Mouse (Mus musculus): ENCODE measurements around the gene Pitpnc1. TPM values are rescaled to one million over a fixed set of nuclear protein-coding genes. Genes with fewer than 3 reads are reported as not detected.

Gene Pitpnc1
- polyA plus RNA-seq, 1 experiment, result 0.74 TPM

- H3K4me2 ChIP-seq (ENCODE audit: low read depth), result no peak overlapping the region
- H3K79me2 ChIP-seq (ENCODE audit: control insufficient read depth, insufficient read depth), result no peaks in the 10 kb centered on the region
- no peaks in the 10 kb centered on the region for H3K27me3 ChIP-seq (ENCODE audit: control insufficient read depth, insufficient read depth, insufficient read length)
- H3K4me3 ChIP-seq, result no peak overlapping the region
- no peak for TF ChIP-seq TCF3 (IDR thresholded peaks at IDR 0.05; ENCODE audit: insufficient read length, low read depth)
- TF ChIP-seq MYOD1 (IDR thresholded peaks at IDR 0.05; ENCODE audit: control insufficient read depth in 1 of 3, insufficient read length in 2 of 3, low read depth in 2 of 3), result no peak
- TF ChIP-seq USF1 (IDR thresholded peaks at IDR 0.05; ENCODE audit: low read depth), result no peak
- TF ChIP-seq TCF12 (IDR thresholded peaks at IDR 0.05; ENCODE audit: insufficient read depth, poor library complexity, severe bottlenecking), result no peak
- TF ChIP-seq REST (IDR thresholded peaks at IDR 0.05; ENCODE audit: insufficient read depth, insufficient read length), result no peak
- no peak for TF ChIP-seq SRF (IDR thresholded peaks at IDR 0.05; ENCODE audit: control insufficient read depth, insufficient read length, low read depth)
- TF ChIP-seq CEBPB (IDR thresholded peaks at IDR 0.05; ENCODE audit: insufficient read depth, poor library complexity, severe bottlenecking), result no peak
- TF ChIP-seq E2F4 (IDR thresholded peaks at IDR 0.05; ENCODE audit: insufficient read depth), result no peak
- TF ChIP-seq POLR2A (IDR thresholded peaks at IDR 0.05; ENCODE audit: insufficient read length, low read depth), result no peak
- no peak for TF ChIP-seq MAX (IDR thresholded peaks at IDR 0.05; ENCODE audit: low read depth)
- no peak for TF ChIP-seq MYOG (IDR thresholded peaks at IDR 0.05; ENCODE audit: control insufficient read depth in 1 of 3, insufficient read depth in 1 of 3, insufficient read length in 2 of 3, low read depth in 2 of 3)
- TF ChIP-seq POLR2AphosphoS2 (IDR thresholded peaks at IDR 0.05; ENCODE audit: insufficient read length, low read depth), result no peak
- no peaks in the 10 kb centered on the region for H3K36me3 ChIP-seq (ENCODE audit: control insufficient read depth, insufficient read depth)
- no peak overlapping the region for H3ac ChIP-seq (ENCODE audit: control insufficient read depth, insufficient read length)
Observed at GRCm38 (mm10) chr11:107450097-107450496, 20.4 kb downstream of the Pitpnc1 start.

GRCm38 (mm10) chr11:107449169-107449910 is 21.2 kb downstream of the Pitpnc1 start:
- Histone ChIP-seq H3K4me2 (ENCODE audit: low read depth) (no peak overlapping the region), H3ac (ENCODE audit: control insufficient read depth, insufficient read length) (no peak overlapping the region), H3K27me3 (ENCODE audit: control insufficient read depth, insufficient read depth, insufficient read length) (no peaks in the 10 kb centered on the region), H3K79me2 (ENCODE audit: control insufficient read depth, insufficient read depth) (no peaks in the 10 kb centered on the region), H3K36me3 (ENCODE audit: control insufficient read depth, insufficient read depth) (no peaks in the 10 kb centered on the region), H3K4me3 (no peak overlapping the region)
- TF ChIP-seq USF1 (IDR thresholded peaks at IDR 0.05; ENCODE audit: low read depth), result no peak
- no peak for TF ChIP-seq MYOG (IDR thresholded peaks at IDR 0.05; ENCODE audit: control insufficient read depth in 1 of 3, insufficient read depth in 1 of 3, insufficient read length in 2 of 3, low read depth in 2 of 3)
- no peak for TF ChIP-seq TCF3 (IDR thresholded peaks at IDR 0.05; ENCODE audit: insufficient read length, low read depth)
- TF ChIP-seq TCF12 (IDR thresholded peaks at IDR 0.05; ENCODE audit: insufficient read depth, poor library complexity, severe bottlenecking), result no peak
- no peak for TF ChIP-seq POLR2AphosphoS2 (IDR thresholded peaks at IDR 0.05; ENCODE audit: insufficient read length, low read depth)
- TF ChIP-seq POLR2A (IDR thresholded peaks at IDR 0.05; ENCODE audit: insufficient read length, low read depth), result no peak
- no peak for TF ChIP-seq E2F4 (IDR thresholded peaks at IDR 0.05; ENCODE audit: insufficient read depth)
- no peak for TF ChIP-seq MAX (IDR thresholded peaks at IDR 0.05; ENCODE audit: low read depth)
- no peak for TF ChIP-seq MYOD1 (IDR thresholded peaks at IDR 0.05; ENCODE audit: control insufficient read depth in 1 of 3, insufficient read length in 2 of 3, low read depth in 2 of 3)
- no peak for TF ChIP-seq SRF (IDR thresholded peaks at IDR 0.05; ENCODE audit: control insufficient read depth, insufficient read length, low read depth)
- TF ChIP-seq CEBPB (IDR thresholded peaks at IDR 0.05; ENCODE audit: insufficient read depth, poor library complexity, severe bottlenecking), result no peak
- TF ChIP-seq REST (IDR thresholded peaks at IDR 0.05; ENCODE audit: insufficient read depth, insufficient read length), result no peak

- Histone ChIP-seq H3K79me2 (ENCODE audit: control insufficient read depth, insufficient read depth) (no peaks in the 10 kb centered on the region), H3K27me3 (ENCODE audit: control insufficient read depth, insufficient read depth, insufficient read length) (no peaks in the 10 kb centered on the region), H3ac (ENCODE audit: control insufficient read depth, insufficient read length) (no peak overlapping the region), H3K4me2 (ENCODE audit: low read depth) (no peak overlapping the region), H3K4me3 (no peak overlapping the region), H3K36me3 (ENCODE audit: control insufficient read depth, insufficient read depth) (no peaks in the 10 kb centered on the region)
- TF ChIP-seq USF1 (IDR thresholded peaks at IDR 0.05; ENCODE audit: low read depth) (no peak), E2F4 (IDR thresholded peaks at IDR 0.05; ENCODE audit: insufficient read depth) (no peak), TCF3 (IDR thresholded peaks at IDR 0.05; ENCODE audit: insufficient read length, low read depth) (no peak), POLR2AphosphoS2 (IDR thresholded peaks at IDR 0.05; ENCODE audit: insufficient read length, low read depth) (no peak), TCF12 (IDR thresholded peaks at IDR 0.05; ENCODE audit: insufficient read depth, poor library complexity, severe bottlenecking) (no peak), MAX (IDR thresholded peaks at IDR 0.05; ENCODE audit: low read depth) (no peak), MYOG (IDR thresholded peaks at IDR 0.05; ENCODE audit: control insufficient read depth in 1 of 3, insufficient read depth in 1 of 3, insufficient read length in 2 of 3, low read depth in 2 of 3) (no peak), REST (IDR thresholded peaks at IDR 0.05; ENCODE audit: insufficient read depth, insufficient read length) (no peak)
Observed at GRCm38 (mm10) chr11:107447915-107448314, 22.6 kb downstream of the Pitpnc1 start.

DNA sequence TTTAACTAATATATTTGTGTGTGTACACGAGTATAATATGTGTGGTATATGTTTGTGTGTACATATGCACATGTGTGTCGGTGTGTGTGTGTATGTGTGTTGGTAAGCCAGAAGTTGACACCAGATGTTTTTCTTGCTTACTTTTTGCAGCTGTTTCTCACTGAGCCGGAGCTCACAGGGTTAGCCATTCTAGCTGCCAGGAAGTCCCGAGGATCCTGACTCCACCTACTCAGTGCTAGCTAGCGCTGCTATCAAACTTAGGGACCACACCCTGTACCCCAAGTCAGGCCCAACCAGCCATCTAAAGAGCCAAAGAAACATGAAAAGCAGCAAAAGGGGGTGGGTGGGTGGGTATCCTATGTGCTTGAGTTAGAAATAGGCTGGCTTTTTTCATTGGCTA is 23.1 kb downstream of the Pitpnc1 start:
- Histone ChIP-seq H3K4me3 (no peak overlapping the region), H3K36me3 (ENCODE audit: control insufficient read depth, insufficient read depth) (no peaks in the 10 kb centered on the region), H3K27me3 (ENCODE audit: control insufficient read depth, insufficient read depth, insufficient read length) (no peaks in the 10 kb centered on the region), H3K79me2 (ENCODE audit: control insufficient read depth, insufficient read depth) (no peaks in the 10 kb centered on the region), H3K4me2 (ENCODE audit: low read depth) (peak overlapping the region; percentile 24), H3ac (ENCODE audit: control insufficient read depth, insufficient read length) (no peak overlapping the region)
- TF ChIP-seq MYOD1 (IDR thresholded peaks at IDR 0.05; ENCODE audit: control insufficient read depth in 1 of 3, insufficient read length in 2 of 3, low read depth in 2 of 3) (peak in 1 of 3 experiments; percentile 18), MYOG (IDR thresholded peaks at IDR 0.05; ENCODE audit: control insufficient read depth in 1 of 3, insufficient read depth in 1 of 3, insufficient read length in 2 of 3, low read depth in 2 of 3) (peak in 1 of 3 experiments; percentile 31), TCF3 (IDR thresholded peaks at IDR 0.05; ENCODE audit: insufficient read length, low read depth) (no peak), TCF12 (IDR thresholded peaks at IDR 0.05; ENCODE audit: insufficient read depth, poor library complexity, severe bottlenecking) (no peak)
